Mouse (Mus musculus): ENCODE measurements around the gene Vmn2r109.
"Not testable (repeated sequence)": the region's sequence is repeated elsewhere in the genome, so short reads cannot be mapped to it uniquely, and the experiment has no call there.

The Vmn2r109 gene

DNA sequence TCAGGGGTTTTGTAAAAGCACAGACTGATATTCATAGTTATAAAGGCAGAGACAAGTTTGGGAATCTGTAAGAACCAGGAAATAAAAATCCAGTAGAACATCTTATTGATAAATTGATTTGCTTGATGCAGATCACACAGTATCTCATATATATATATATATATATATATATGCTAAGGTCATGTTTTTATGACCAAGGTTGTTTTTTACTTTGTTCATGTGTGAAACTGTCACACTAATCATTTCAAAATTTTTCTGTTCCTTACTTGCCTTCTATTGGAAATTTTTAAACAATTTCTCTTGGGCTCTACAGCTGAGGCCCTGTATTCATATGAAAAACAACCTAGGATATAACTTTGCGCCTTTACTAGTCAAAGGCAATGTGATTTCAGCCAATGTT, at the start of gene Vmn2r109:
Gene Vmn2r109 (minus strand): TSS at position 101 of the 400 bp plus-strand sequence.
- no peak for DNase-seq

GRCm38 (mm10) chr17:20596323-20596722, 31.8 kb upstream of the Vmn2r109 start, which contains the start of gene Vmn2r110:
Gene Vmn2r110 (minus strand): TSS chr17:20596423.
- no peak for DNase-seq

GRCm38 (mm10) chr17:20508247-20508646, 56.3 kb downstream of the Vmn2r109 start:
- DNase-seq, result not testable (repeated sequence)

DNA sequence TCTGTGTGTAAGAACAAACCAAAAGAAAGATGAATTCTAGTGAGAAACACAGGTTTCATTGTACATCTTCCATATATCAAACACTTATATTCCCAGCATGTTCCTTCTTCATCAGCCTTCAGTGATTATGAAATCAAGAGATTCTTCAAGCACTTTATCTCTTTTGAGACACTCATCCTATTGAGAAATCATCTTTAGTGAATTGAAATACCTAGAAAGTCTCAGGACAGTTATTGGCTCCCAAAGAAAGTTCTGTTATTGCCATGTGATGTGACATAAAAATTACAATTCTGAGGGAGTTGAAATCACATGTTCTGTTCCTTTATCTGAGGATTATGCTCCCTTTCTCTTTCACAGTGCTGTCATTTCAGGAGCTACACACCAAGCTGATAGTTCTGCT, 66.7 kb downstream of the Vmn2r109 start, which contains the start of gene Vmn1r225:
Gene Vmn1r225 (plus strand): TSS at position 301 of the 400 bp plus-strand sequence.
- no peak for DNase-seq
